Mouse (Mus musculus) intestine, postnatal 0 days (tissue): ENCODE data around the gene Grip1. TPM values are rescaled to one million over a fixed set of nuclear protein-coding genes. Genes with fewer than 3 reads are reported as not detected.

ENCODE experiments used
- ATAC-seq: fragments of 200-750 bp; cut with Nextera tagmentation; 2 replicates; pipeline ENCODE4 v1.8.0; 2017; ENCODE audit warnings: mild to moderate bottlenecking, moderate TSS enrichment, moderate library complexity
- H3K27ac ChIP-seq: fragments of 300-500 bp; sonication (generic); 2 replicates; pipeline ENCODE4 v1.5.1; 2014; ENCODE audit warnings: mild to moderate bottlenecking, low read depth, low read length, moderate library complexity
- H3K27me3 ChIP-seq: fragments of 300-500 bp; sonication (generic); replicated peaks from 2 replicates; pipeline ENCODE4 v1.6.1; 2014; ENCODE audit warnings: low read length, mixed read lengths; ENCODE audit not compliant: control insufficient read depth, insufficient read depth
- H3K36me3 ChIP-seq: fragments of 300-500 bp; sonication (generic); 2 replicates; pipeline ENCODE4 v1.6.1; 2014; ENCODE audit warnings: mild to moderate bottlenecking, moderate library complexity; ENCODE audit not compliant: control insufficient read depth, insufficient read depth
- H3K4me1 ChIP-seq: fragments of 300-500 bp; sonication (generic); replicated peaks from 2 replicates; pipeline ENCODE4 v1.6.1; 2014; ENCODE audit warnings: antibody characterized with exemption, low read length, mixed read lengths; ENCODE audit not compliant: control insufficient read depth, insufficient read depth
- H3K4me2 ChIP-seq: fragments of 300-500 bp; sonication (generic); replicated peaks from 2 replicates; pipeline ENCODE4 v1.6.1; 2014; ENCODE audit warnings: low read depth, mild to moderate bottlenecking, moderate library complexity
- H3K4me3 ChIP-seq: fragments of 300-500 bp; sonication (generic); 2 replicates; pipeline ENCODE4 v1.5.1; 2014; ENCODE audit warnings: low read depth, low read length
- H3K9ac ChIP-seq: fragments of 300-500 bp; sonication (generic); 2 replicates; pipeline ENCODE4 v1.6.1; 2014; ENCODE audit warnings: mild to moderate bottlenecking, low read depth, low read length
- H3K9me3 ChIP-seq: fragments of 300-500 bp; sonication (generic); 2 replicates; pipeline ENCODE4 v1.6.1; 2016; ENCODE audit warnings: mixed run types; ENCODE audit not compliant: control insufficient read depth
- CTCF ChIP-seq: sonication (generic); IDR thresholded peaks from 2 replicates; pipeline ENCODE4 v1.5.1; 2016; ENCODE audit warnings: low read depth, mild to moderate bottlenecking, control low read depth, antibody characterized with exemption, moderate library complexity
- WGBS: fragments of 180-500 bp; shearing (Covaris S2); extraction: QIAGEN DNeasy Blood & Tissue Kit; methylation state at CpG from one replicate; pipeline ENCODE4 v1.1.7; 2014; 5-methylcytosine and 5-hydroxymethylcytosine counted together
- polyA plus RNA-seq: library from polyadenylated mRNA; unstranded; fragments of >200 nt; fragmentation: Nextera tagmentation; extraction: Ambion mirVana; gene quantifications from 2 replicates; pipeline ENCODE4 v1.2.1, GENCODE M21; 2015

Gene Grip1
- polyA plus RNA-seq, 1 experiment from 2014 or later: 0.48 TPM

DNA sequence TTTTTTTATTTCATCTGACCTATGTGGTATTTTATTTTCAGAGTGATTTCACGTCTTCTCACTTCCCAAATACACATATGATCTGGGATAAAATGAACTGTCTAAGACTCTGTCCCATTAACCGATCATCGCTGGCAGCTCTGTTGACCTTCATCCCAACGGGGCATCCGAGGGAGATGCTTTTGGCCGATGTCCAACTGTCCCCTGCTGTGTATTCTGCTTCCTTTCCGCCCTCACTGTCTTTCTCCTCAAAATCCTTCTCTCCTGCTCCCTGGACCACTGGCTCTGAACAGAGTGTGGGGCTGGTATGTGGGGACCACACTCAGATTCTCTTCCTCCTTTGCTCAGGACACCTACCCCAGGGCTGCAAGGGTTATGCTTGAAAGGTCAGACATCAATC is 370.1 kb downstream of the Grip1 start:
- no peak overlapping the region for H3K9ac ChIP-seq
- no peaks in the 10 kb centered on the region for H3K4me1 ChIP-seq
- H3K4me2 ChIP-seq: no peak overlapping the region
- ATAC-seq: no peak
- no peaks in the 10 kb centered on the region for H3K9me3 ChIP-seq
- WGBS: 75% methylated on average over 7 of the region's 7 CpGs
- no peaks in the 10 kb centered on the region for H3K36me3 ChIP-seq
- H3K4me3 ChIP-seq: no peak overlapping the region
- TF ChIP-seq CTCF: no peak
- H3K27me3 ChIP-seq: no peaks in the 10 kb centered on the region
- H3K27ac ChIP-seq: no peak overlapping the region

DNA sequence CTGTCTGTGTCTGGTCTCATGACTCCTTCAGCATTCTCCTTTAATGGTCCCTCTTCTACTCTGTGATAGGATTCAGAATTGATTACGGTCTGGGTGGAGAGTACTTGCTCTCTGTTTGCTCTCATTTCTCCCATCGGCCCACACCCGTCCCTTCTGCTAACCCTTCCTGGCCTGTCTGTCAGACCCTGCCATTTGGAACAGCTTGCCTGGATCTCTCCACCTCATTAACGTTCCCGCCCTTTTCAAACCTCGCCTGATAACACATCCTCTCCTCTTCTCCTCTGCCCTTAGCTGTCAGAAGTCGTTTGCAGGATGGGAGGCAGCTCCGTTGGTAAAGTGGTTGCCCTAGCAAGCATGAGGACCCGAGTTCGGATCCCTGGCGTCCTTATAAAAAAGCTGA is 370.9 kb downstream of the Grip1 start:
- Histone ChIP-seq H3K27me3 (no peaks in the 10 kb centered on the region), H3K27ac (no peak overlapping the region), H3K4me3 (no peak overlapping the region), H3K36me3 (no peaks in the 10 kb centered on the region), H3K9me3 (no peaks in the 10 kb centered on the region), H3K4me2 (no peak overlapping the region), H3K9ac (no peak overlapping the region), H3K4me1 (no peaks in the 10 kb centered on the region)
- WGBS: 60% methylated on average over 11 of the region's 11 CpGs
- ATAC-seq: no peak
- no peak for TF ChIP-seq CTCF

DNA sequence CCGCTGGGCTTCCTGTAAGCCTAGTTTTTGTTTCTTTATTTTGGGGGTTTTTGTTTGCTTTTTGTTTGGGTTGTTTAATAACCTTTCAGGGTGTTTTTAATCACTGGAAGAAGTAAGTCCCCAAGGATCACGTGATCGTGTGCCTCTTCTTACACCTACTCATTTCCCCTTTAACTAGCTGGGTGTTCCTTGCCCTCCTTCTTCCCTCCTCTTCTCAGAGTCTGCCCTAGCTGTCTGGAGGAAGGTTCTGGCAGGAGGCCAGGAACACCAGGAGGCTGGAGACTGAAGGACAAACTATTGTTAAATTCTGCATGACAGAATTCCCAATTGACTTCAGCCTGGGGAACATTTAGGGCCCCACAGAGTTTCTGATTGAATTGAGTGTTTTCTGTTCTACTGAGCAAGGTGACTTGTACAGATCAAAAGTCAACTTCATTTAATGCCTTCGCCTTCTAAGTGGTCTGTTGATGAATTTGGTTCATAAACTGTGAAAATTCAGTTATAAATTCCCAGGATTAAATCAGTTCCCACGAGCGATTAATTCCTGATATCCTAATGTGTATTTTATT is 376.8 kb downstream of the Grip1 start:
- 69% methylated on average over 6 of the region's 6 CpGs for WGBS
- TF ChIP-seq CTCF: no peak
- Histone ChIP-seq H3K9me3 (no peaks in the 10 kb centered on the region), H3K4me1 (no peaks in the 10 kb centered on the region), H3K27me3 (no peaks in the 10 kb centered on the region), H3K4me3 (no peak overlapping the region), H3K36me3 (no peaks in the 10 kb centered on the region), H3K9ac (no peak overlapping the region), H3K4me2 (no peak overlapping the region), H3K27ac (no peak overlapping the region)
- ATAC-seq: no peak

DNA sequence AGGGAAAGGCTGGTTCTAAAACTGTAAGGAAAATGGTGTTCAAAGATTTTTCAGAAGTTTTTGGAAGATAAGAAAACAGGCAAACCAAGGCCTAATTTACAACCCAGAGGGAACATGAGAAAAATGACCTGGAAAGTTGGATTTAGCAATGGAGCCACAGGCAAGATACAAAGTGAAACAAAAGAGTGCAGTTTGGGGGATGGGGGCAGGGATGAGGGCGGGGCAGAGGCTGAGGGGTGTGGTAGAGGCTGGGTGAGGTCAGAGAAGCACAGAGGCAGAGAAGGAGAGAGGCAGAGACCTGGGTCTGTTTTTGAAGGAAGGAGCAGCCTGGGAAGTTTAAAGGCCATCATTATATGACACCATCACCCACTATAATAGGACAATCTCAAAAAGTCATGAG is 377.5 kb downstream of the Grip1 start:
- H3K36me3 ChIP-seq: no peaks in the 10 kb centered on the region
- no peak overlapping the region for H3K4me2 ChIP-seq
- no peaks in the 10 kb centered on the region for H3K27me3 ChIP-seq
- H3K9ac ChIP-seq: no peak overlapping the region
- no peak overlapping the region for H3K4me3 ChIP-seq
- H3K4me1 ChIP-seq: no peaks in the 10 kb centered on the region
- no peaks in the 10 kb centered on the region for H3K9me3 ChIP-seq
- H3K27ac ChIP-seq: no peak overlapping the region
- no peak for ATAC-seq
- no peak for TF ChIP-seq CTCF
- 94% methylated on average over 1 of the region's 1 CpGs for WGBS

- H3K27me3 ChIP-seq: no peaks in the 10 kb centered on the region
- no peak overlapping the region for H3K9ac ChIP-seq
- H3K4me1 ChIP-seq: no peaks in the 10 kb centered on the region
- no peak overlapping the region for H3K4me2 ChIP-seq
- no peak for TF ChIP-seq CTCF
- no peaks in the 10 kb centered on the region for H3K36me3 ChIP-seq
- H3K9me3 ChIP-seq: no peaks in the 10 kb centered on the region
- no peak overlapping the region for H3K4me3 ChIP-seq
- WGBS: 91% methylated on average over 5 of the region's 5 CpGs
- no peak overlapping the region for H3K27ac ChIP-seq
- no peak for ATAC-seq
These were observed 379.7 kb downstream of the Grip1 start for GRCm38 (mm10) chr10:119833334-119833733.

DNA sequence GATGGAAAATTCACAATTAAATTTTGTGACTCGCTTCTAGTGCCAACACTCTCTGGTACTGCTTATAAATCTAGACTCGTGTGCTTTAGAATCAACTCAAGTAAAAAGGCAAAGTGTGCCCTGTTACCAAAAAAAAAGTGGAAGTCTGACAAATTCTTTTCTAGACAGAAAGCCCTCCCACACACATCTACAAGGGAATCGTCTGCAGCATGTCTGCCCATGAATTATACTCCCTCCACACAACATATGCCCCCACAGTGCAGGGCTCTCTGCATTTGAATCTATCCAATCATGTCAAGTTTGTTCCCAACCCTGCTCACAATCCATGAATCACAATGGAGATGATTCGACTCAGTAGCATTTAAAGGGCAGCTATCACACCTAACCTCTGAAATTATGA is 380.5 kb downstream of the Grip1 start:
- Histone ChIP-seq H3K4me2 (no peak overlapping the region), H3K9ac (no peak overlapping the region), H3K9me3 (no peaks in the 10 kb centered on the region), H3K27ac (no peak overlapping the region), H3K36me3 (no peaks in the 10 kb centered on the region), H3K27me3 (no peaks in the 10 kb centered on the region), H3K4me1 (no peaks in the 10 kb centered on the region), H3K4me3 (no peak overlapping the region)
- no peak for TF ChIP-seq CTCF
- no peak for ATAC-seq
- 78% methylated on average over 4 of the region's 4 CpGs for WGBS

DNA sequence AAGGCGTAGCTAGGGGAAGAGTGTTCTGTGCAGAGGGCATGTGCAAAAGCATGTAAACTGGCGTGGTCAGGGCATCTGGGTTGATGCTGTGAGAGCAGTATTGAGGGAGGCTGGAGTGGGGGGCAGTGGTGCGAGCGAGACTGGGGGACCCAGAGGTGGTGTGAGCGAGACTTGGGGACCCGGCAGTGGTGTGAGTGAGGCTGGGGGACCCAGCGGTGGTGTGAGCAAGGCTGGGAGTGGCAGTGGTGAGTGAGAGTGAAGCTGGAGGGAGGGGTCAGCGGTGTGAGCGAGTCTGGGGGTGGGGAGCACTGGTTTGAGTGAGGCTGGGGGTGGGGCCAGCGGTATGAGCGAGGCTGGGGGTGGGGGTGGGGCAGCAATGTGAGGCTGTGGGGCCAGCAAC is 386.0 kb downstream of the Grip1 start:
- H3K9ac ChIP-seq: no peak overlapping the region
- H3K36me3 ChIP-seq: no peaks in the 10 kb centered on the region
- no peak overlapping the region for H3K4me2 ChIP-seq
- no peaks in the 10 kb centered on the region for H3K27me3 ChIP-seq
- TF ChIP-seq CTCF: no peak
- H3K4me3 ChIP-seq: no peak overlapping the region
- H3K9me3 ChIP-seq: no peaks in the 10 kb centered on the region
- ATAC-seq: no peak
- H3K27ac ChIP-seq: no peak overlapping the region
- WGBS: 88% methylated on average over 11 of the region's 11 CpGs
- no peaks in the 10 kb centered on the region for H3K4me1 ChIP-seq
